Mouse (Mus musculus) liver, embryonic 14.5 days (tissue): ENCODE measurements at regions not wholly inside any gene's neighbourhood (a gene's known extent, or its start where the extent isn't known, plus 50 kb on each side); places are given as distances from the start of the nearest gene placed in this dataset.

Experiments
- CTCF ChIP-seq: IDR thresholded peaks from 2 replicates; pipeline ENCODE4 v1.5.1; 2016; ENCODE audit warnings: antibody characterized with exemption, low read depth, control low read depth
- EP300 ChIP-seq: IDR thresholded peaks from 2 replicates; pipeline ENCODE4 v1.6.1; 2016; ENCODE audit warnings: antibody characterized with exemption, low read depth

DNA sequence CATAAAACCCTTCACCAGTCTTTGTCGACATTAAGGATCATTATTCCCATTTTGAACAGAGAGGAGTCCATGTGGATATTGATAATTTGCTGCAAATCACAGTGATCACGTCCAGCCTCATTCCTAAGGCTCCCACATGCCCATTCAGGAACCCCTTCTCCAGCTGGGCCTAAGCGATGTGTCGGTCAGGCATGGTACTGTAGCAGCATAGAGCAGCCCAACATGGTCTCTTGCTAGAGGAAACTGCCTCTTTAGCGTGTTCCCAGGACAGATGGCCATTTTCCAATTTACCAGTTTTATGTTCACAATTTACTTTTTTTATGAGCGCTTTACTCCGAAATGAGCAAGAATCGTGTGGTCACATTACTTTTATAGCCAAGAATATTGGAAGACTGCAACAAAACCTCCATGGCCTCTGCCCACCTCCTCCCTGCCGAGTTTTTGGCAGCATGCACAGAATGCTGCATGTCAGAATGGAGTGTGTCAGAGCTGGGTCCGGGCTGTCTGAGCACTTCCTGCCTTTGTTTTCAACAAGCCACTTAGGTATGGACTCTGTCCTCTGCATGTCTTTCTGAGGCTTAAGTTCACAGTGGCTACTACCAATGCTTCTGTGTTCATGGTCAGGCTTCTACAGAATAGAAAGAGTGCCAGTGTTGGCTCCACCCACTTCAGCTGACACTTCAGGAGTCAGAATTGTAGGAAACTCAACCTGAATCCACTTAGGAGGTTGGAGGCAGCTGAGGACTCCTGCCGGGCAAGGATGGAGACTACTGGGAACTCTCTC is 419.6 kb upstream of the Gm10131 start:
- TF ChIP-seq CTCF: no peak
- no peak for TF ChIP-seq EP300
